Mouse (Mus musculus) cerebellum, postnatal 4 days (tissue): ENCODE measurements at regions not wholly inside any gene's neighbourhood (a gene's known extent, or its start where the extent isn't known, plus 50 kb on each side); places are given as distances from the start of the nearest gene placed in this dataset.

Experiments used
- DNase-seq, 2 experiments: peaks; one replicate each; pipeline ENCODE4 v3.0.0; 2022; ENCODE audit warnings: low spot score in 2 of 2, mixed read lengths in 1 of 2

DNA sequence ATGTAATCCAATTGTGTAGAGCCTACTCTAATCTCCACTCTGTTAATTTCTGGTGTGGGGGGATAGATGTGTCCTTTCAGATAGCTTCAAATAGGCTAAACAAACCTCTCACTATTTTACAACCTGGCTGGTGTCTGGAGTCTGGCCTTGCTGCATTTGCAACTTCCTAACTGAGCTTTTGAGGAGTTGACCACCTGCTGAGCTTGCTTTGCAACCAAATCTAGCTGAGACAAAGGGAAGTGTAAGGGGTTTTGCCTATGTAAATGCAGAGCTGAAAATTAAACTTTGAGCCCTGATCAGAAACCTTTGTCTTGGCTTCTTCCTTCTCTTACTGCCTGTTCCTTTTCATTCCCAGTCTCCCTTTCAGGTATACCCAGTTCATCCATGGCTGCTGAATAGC is 404.3 kb downstream of the Cetn3 start:
- DNase-seq = no peak

DNA sequence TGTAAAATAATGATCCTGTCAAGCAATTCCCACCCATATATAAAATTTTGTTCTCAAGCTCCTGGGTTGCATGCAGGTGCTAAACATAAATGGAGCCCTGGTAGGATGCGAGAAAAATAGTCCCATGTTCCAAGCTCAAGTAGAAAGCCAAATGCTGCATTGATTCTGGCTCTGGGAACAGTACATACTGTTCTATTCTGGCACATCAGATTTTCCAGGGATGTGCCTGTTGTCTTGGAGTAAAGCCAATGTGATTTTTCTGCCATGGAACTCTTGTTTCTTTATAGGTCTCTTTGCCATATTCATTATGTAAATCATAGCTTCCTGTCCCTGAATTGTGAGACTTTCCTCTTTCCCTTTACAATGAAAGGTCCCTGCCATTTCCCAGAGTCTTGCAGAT is 417.9 kb downstream of the Cetn3 start:
- no peak for DNase-seq

DNA sequence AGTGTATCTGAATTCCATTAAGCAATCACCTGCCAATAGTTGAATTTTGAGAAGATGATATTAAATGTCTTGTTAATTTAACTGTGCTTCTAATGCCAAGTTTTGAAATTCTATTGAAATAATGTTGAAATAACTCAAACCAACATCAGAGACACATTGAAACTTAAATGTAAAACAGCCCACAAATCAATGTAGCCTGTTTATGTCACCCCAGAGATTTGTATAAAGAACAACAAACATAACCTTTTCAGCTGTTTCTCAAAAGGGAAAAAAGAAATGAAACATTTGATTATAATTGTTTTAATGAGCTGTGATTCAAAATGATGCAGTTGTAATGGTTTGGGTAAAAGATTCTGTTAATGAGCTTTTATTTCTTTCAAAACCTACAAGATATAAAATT is 442.6 kb downstream of the Cetn3 start:
- no peak for DNase-seq

DNA sequence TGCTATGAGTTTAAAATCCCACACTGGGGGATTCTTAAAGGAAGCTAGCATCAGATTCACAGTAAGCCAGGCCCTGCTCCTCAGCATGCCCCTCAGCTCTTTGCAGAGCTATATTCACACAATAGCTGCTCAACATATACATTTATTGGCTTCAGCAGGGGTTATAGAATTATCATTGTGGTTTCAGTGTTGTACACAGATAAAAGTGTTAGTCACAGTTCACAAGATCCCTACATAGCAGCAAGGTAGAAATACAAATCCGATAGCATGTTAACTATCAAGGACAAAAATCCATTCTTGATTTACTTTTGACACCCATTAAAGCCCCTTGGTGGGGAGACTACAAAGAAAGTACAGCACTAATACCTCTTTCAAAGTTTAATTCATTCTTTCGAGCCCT is 451.0 kb downstream of the Cetn3 start:
- DNase-seq = no peak

DNA sequence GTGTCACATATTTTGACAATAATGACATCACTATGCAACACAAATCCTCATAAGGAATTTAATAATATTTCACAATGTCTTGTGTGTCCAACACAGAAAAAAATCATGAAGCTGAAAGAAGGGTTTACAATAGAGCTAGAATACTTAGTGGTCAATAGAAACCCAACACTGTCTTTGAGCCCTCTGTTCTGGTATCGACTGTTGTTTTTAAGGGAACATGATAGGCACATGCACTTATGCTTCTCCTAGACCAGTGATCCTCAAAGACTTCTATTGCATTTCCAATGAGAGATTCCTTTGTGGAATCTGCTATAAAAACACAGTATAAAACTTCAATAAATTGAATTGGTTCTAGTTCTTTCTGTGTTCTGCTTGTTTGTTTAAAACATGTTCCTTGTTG is 463.4 kb downstream of the Cetn3 start:
- DNase-seq = no peak

DNA sequence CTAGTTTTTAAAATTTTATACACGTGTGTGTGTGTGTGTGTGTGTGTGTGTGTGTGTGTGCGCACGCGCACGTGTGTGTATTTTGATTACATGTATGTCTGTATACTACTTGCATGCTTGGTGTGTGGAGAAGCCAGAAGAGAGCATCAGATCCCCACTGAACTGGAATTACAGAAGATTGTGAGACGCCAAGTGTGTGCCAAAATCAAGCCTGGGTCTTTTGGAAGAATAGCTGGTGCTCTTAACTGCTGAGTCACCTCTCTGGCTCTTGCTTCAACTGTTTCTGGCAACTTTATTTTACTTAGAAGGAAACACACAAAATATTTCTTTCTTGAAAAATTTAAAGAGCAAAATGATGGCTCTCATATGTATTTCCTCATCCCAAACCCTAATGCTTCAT is 467.5 kb downstream of the Cetn3 start:
- no peak for DNase-seq

DNA sequence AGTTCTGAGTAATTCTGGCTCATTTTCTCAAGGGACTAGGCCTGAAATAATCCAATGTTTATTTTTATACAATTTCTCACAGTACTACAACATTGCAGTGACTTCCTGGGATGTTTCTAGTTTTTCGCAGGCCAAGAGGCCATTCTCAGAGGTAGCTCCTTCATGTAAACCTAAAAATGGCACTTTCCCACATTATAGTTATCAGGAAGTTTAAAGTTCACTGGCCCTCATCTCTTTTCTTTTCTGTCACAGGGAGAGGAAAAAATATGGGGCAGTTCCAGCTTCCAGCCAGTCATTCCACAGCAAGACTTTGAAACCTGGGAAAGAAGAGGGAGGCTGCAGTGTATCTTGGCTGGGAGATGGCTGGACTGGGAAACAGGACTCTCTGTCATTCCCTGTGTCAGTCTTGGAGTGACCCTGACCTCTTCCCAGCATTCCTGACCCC is 475.6 kb downstream of the Cetn3 start:
- no peak for DNase-seq

DNA sequence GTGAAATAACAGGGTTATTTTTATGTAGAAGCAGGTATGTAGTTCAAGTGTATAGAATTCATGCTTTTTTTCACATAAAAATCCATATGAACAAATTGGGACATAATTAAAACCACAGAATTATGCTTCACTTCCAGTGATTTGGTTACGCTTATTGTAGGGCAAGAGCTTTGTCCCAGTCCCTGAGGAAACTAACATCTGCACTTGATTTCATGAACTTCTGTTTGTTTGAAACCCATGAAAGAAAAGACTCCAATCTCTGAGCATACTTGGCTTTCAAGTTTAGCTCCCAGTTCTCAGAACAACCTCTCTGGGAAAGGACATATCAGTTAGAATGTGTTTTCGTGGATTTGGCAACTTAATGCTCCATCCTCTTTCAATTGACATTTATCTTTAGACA is 481.4 kb downstream of the Cetn3 start:
- no peak for DNase-seq

DNA sequence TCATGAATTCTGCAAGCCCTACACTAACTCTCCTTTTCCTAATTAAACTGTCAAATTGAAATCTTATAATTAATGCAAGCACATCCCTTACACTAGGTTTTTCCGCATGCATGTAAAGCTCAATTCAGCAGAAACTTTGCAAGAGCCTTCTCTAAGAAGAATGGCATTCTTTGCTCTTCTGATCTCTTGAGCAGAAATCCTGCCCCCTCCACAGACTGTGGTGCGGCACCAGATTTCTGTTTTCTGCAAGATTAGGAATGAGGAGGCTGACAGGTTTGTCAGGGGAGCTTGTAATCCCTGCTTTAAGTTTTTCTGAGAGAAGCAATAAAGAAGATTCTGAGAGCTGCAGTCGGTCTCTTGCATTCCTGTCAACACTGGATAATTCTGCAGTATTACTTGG is 482.3 kb downstream of the Cetn3 start:
- no peak for DNase-seq

DNA sequence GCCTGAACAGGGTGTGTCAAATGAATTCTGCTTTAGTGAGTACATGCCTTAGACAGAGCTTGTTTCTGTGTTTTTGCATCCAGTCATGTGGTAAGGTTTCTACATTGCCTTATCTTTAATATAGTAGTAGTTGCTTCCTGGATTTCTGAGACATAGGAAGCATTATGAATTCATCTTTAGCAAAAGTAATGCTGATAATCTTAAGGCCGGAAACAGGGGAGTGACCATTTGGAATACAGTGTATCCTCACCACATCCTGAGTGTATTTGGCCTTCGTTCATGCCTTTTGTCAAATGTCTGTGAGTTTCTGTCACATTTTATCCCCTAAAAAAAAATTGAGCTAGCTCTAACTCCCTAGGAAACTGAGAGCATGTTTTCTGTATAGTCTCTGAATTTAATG is 482.9 kb downstream of the Cetn3 start:
- no peak for DNase-seq

DNA sequence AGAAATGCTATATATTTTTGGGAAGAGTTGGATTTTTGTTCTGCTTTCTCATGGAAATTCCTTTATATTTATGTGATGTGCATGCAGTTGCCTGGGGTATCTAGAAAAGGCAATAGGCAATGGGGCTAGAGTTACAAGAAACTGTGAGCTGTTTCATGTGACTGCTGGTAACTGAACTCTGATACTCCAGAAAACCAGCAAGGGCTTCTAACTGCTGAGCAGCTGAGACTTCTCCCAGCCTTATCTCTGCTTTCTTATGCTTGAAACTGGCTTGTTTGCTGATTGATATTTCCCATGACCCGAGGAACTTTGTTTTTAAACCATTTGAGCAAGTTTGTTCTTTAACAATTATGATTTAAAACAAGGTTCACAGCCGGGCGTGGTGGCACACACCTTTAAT is 491.9 kb downstream of the Cetn3 start:
- no peak for DNase-seq

DNA sequence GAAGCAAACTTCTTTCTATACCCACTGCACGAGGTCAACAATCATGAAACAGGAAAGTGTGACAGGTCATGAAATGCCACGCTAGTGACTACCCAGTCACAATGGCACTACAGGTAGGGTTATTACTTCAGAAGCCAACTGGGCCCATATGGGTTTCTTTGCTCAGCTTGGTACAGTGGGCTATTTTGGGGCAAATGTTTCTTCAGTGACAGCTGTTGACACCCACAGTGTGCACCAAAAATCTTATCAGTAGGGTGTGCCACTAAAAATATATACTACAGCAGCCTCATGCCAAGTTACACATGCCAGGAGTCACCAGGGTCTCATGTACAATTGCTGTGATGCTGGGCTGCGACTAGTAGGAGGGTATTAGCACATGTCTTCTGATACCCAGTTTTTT is 493.1 kb downstream of the Cetn3 start:
- no peak for DNase-seq

DNA sequence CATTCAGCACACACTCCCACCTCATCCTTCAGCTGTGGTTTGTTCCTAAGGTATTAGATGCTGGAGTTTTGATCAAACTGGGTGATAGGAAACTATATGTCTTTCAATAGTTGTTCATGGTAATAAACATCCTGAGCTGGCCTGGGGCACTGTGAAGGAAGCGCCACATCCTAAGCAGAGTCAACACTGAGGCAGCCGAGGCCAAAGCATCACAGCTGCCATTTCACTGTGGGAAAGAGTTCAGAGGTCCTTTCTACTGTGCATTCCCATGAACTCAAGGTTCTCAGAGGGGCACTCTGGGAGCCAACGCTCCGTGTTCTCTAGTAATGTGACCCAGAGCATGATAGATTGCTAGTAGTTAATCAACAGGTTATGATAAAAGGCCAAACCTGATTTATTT is 497.9 kb downstream of the Cetn3 start:
- DNase-seq = no peak

DNA sequence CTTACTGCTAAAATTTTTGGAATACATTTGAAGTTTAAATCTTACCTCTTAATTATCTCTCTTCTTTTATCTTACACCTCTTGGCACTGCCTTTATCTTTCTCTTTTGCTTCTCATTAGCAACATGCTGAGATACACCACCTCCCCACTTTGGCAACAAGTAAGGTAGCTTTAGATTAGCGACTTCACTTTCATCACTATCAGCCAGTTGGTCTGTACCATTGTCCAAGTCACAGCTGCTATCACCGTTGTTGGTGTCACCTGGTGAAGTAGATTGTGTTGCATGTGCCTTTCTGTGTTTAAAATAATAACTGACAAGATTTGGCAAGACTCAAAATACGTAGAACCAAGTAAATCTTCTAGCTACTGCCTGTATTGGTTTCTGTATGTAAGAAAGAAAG is 513.0 kb downstream of the Cetn3 start:
- no peak for DNase-seq

DNA sequence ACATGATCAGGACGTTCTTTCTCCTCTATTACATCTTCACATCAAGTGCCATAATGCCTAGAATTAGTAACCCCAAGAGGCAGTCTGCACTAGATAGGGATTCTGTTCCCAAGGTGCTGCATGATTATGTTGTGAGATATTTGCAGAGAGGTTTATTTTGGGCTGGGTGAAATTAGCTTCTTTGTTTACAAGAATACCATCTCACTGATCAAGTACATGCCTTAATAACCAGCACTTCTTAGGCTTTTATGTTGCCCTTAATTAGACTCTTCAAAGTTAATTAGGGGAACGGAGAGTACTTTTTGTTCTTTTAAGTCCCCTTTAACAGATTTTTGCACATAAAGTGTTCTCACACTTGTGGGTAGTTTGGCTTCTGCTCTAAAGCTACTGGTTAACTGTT is 521.4 kb downstream of the Cetn3 start:
- no peak for DNase-seq

DNA sequence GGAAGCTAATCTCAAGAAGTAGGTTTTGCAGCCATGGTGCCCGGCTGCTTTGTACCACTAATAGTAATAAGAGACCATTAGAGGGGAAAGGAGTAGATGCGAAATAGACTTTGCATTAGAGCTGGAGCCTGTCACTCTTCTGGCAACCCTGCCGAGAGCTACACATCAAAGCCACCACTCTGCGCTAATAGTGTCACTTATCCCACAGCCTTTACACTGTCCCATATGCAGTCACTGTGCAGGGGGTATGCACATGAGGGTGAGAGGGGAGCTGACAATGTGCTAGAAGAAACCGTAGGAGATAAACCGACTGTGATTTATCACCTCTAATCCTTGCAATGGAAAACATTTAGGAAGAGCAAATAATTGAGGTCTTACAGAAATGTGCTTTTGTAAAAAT is 522.2 kb downstream of the Cetn3 start:
- DNase-seq = no peak

DNA sequence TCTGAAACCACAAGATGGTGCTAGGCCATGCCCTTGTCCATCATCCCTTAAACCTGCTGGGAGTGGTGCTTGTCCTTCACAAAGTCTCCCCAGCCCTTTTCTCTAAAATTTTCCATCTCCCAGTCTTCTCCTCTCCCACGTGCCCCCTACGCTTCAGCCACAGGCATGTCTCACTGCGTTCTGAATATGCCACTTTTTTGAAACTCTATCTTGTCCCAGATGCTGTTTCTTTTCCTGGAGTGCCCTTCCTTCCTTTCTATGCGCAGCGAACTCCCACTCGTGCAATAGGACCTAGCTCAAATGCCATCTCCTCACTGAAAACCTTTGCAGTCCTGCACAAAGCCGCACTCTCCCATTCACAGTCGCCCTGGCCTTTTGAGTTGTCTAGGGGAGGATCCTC is 525.5 kb downstream of the Cetn3 start:
- no peak for DNase-seq

DNA sequence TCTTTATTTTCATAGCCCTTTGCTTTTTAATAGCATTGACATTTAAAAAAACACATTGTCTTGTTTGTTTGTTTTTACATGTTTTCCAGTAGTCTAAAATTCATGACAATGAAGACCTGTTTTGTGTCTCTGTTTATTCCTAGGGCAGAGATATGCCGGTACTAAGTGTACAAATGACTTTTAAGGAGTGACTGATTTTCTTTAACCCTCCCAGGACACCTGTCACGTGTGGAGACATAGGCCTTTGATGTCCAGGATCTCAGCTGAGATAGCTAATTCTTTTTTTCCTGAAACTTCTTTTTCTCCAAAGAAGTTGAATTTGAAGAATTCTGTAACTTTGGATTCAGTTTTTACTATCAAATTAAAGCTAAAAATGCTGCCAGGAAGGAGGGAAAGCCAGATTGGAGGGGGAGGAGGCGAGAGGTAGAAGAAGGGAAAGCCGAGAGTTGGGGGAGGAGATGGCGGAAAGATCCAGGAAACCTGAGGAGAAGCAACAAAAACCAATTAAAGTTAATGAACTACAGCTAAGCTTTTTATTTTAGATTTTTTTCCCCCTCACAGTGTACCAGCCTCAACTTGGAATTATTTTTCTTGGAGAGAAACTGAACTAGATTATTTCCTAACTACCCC is 533.8 kb downstream of the Cetn3 start:
- DNase-seq = no peak

DNA sequence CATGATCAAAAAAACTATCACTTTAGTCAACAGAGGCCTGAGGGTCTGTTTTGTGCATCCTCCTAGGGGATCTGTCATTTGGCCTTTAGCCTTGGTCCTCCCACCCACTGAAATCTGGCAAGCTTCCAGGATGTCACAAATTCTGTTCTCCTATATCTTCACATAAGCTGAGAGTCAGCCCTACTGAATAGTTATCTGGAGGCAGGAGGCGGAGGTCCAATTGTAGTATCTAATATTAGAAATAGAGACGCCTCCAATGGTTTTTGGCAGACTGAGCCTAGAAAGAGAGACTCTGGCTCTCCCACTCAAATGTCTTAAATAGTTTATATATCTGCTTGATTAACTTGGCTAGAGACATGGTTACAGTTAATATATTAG is 534.3 kb downstream of the Cetn3 start:
- DNase-seq = no peak

DNA sequence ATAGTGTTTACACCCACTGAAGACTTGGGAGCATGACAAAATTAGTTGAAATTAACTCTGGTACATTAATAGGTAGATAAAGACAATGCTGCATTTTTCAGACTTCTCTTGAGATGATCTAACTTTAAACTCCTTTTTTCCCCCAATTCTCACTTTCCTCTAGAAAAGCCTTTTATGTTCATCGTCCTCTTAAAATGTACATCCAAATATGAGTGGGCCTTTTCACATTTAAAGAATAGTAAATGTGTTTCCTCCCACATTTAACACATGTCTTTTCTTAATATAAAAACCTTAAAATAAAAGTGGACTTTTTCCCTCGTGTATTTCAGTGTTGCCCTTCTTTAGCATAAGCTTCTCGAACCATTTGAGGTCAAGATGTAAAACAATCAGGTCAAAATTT is 535.5 kb downstream of the Cetn3 start:
- no peak for DNase-seq

DNA sequence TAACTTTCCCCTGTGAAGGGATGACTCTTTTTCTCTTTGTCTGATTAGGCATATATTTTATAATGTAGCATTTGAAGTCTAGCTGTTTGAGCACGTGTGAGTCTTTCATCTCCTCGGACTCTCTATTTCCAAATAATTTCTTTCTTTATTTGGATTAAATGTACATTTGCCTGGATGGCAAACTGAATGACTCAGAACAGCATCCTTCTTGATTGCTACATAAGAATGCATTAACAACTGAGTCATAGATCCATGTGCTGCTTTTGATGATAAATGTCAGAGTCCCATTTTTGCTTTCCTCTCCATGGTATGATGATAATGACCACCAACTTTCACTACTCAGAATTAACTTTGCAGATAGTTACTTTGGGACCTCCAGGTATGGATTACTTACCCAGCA is 571.5 kb downstream of the Cetn3 start:
- no peak for DNase-seq

DNA sequence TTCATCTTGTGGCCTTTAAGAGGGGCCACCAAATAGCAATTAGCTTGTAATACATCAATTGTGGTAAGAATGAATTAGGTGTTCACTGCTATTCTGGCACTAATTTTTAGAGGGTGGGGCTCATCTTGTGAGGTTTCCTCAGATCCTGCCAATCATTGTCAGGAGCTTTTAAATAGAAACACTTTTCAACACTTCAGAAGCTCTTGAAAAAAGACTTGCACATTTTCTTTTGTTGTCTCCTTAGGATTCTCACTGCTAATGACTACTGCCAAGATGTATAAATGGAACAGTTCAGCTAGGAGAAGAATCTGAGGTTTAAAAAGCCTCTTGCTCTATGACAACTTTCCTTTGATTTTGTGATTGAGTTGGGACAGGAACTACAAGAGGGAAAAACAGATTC is 572.4 kb downstream of the Cetn3 start:
- no peak for DNase-seq

DNA sequence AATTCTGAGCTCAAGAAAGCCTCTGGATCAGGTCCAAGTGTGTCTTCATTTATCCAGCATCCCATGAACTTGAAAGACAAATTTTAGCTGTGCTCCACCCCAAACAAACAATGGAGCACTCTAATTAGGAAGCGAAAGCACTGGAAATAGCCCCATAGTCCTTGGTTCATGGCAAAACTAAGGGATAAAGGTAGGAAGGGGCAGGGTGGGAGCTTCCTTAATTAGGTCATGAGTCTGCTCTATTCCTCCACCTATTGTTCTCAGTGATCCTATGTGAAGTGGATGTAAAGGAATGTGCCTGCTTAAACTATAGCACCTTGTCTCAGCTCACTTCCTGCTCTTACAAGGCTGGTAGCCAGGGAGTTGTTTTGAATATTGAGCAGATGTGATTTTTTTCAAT is 576.6 kb downstream of the Cetn3 start:
- no peak for DNase-seq

DNA sequence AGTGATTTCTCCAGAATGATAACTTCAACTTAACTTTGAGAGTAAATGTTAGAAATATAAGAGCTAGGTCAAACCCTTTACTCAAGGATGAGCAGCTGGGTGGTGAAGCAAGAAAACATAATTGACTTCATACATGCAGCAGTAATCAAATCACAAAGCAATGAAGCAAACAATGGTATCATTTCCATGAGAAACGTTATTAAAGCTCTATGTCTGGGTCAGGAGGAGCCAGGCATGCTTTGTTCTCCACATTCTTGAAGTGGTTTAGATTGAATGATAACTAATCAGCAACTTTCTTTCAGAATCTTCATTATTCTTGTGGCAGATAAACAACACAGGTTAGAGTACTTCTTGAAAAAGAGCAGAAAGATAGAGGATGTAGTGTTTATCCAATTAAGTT is 577.8 kb downstream of the Cetn3 start:
- DNase-seq = no peak

DNA sequence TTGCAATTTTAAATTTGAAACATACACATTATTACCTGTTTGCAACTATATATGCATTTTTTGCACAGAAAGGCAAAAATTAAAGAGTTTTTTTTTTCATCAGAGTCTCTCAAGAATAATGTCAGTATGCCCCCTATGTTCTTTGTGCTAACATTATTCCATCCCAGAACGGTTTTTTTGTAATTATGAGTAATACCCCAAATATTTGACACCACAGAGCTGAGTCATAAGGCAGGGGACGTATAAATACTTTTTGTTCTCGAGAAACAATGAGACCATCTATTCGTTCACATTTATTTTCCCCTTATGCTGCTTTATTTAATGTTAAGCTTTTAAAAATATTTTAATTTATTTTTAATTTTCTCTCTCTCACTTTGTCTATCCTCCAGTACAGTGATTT is 578.5 kb downstream of the Cetn3 start:
- DNase-seq = no peak
